Mouse (Mus musculus) cerebral cortex, adult 2 months (tissue): ENCODE measurements around the gene Inpp5d.

Experiments
- WGBS: fragments of 180-500 bp; shearing (Covaris S2); methylation state at CpG from one replicate; pipeline ENCODE4 v1.1.7; 2018; 5-methylcytosine and 5-hydroxymethylcytosine counted together

Gene Inpp5d

DNA sequence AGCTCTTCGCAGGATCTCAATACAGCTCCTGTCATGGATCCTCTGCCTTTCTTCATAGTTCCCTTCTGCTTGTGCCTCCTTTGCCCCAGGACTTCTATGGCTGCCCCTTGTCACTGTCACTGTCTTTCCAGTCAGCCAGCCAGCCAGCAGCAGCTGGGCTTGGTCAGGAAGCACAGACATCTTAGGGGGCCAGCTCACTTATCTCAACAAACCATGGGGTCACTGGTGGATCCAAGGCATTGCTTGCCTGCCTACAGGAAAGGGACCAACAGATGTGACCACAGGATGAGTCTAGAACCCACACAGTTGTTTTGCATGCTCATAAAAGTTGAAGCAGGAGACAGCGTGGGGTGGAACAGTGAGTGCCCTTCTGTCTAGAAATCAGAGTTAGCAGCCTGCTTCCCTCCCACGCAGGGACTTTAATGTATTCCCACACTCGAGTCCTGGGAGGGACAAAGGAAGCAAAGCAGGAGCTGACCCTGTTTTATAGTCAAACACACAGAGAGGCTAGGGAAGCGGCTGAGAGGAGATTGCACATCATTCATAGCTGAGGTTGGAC lies 79.9 kb downstream of the Inpp5d start:
- 51% methylated on average over 5 of the region's 5 CpGs for WGBS

- WGBS = 58% methylated on average over 2 of the region's 2 CpGs
Measured at GRCm38 (mm10) chr1:87704230-87704629, 84.1 kb downstream of the Inpp5d start.

DNA sequence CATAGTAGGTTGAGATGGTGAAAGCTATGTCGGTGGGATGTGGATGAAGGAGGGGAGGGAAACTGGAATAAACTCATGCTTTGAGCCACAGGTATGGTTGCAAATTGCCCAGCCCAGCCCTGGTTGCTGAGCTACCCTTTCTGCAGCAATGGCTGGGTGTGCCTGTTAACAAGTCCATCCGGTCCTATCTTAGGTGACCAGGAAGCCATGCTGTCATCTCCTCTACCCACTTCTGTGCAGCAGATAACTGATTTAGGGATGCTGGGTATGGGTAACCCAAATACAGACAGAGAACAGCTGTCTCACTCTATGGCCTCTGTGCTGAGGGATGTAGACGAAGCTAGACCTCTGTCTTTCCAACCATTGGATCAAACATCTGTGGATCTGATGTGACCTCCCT lies 86.2 kb downstream of the Inpp5d start:
- 95% methylated on average over 3 of the region's 3 CpGs for WGBS

GRCm38 (mm10) chr1:87709020-87709419 lies 88.9 kb downstream of the Inpp5d start:
- WGBS = 18% methylated on average over 6 of the region's 6 CpGs

DNA sequence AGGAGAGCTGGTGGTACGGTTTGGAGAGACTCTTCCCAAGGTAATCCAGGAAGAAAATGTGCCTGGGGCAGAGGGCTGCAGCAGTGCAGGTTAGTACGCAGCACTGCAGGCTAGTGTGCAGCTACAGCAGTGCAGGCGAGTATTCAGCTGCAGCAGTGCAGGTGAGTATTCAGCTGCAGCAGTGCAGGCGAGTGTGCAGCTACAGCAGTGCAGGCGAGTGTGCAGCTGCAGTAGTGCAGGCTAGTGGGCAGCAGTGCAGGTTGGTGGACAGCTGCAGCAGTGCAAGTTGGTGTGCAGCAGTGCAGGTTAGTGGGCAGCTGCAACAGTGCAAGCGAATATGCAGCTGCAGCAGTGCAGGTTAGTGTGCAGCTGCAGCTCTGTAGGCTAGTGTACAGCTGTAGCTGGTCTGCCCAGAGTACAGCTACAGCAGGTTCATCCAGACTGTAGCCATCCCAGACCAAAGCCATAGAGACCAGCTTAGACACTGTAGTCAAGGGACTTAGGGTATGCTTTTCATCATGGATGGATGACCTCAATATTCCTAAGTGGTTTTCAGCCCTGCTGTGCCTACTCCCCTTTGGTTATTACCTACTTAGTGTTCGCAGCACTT lies 89.7 kb downstream of the Inpp5d start:
- 61% methylated on average over 7 of the region's 7 CpGs for WGBS

DNA sequence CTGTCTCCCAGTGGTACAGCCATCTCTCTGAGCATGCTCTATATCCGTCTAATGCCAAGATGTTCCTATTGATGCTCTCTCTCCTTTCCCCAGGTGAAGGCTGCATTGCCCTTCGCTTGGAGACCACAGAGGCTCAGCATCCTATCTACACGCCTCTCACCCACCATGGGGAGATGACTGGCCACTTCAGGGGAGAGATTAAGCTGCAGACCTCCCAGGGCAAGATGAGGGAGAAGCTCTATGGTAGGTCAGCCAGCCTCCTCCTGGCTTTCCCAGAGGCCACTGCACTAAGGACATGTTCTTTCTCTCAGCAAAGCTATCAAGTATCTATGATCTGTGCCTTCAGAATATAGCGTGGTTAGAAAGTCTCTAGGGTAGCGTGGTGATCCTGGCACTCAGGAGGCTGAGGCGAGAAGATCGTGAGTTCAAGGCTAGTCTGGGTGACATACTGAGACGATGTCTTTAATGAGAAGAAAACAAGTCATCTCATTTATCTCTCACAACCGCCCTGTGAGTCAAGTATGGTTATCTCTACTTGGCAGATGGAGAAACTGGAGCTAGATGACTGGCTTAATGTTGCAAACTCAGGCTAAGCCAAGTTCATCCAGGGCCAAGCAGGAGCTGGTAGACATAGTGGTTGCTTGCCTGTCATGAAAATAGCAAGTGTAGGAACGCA lies 92.0 kb downstream of the Inpp5d start:
- 77% methylated on average over 10 of the region's 10 CpGs for WGBS

DNA sequence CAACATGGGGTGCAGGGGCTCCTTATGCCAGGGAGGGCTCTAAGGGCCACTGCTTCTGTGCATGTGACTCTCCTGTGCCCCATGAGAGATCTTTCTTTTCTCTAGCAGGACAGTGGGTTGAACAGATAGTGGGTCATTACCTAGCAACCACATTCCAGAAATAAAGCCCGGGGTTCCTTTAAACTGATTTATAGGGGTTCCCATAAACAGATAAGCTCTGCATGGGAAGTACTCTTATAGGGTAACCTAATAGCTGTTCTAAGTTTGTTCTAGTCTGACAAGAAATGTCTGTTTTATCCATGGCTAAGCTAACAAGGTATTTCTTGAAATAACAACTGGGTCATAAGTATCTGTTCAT lies 92.5 kb downstream of the Inpp5d start:
- 80% methylated on average over 1 of the region's 1 CpGs for WGBS

DNA sequence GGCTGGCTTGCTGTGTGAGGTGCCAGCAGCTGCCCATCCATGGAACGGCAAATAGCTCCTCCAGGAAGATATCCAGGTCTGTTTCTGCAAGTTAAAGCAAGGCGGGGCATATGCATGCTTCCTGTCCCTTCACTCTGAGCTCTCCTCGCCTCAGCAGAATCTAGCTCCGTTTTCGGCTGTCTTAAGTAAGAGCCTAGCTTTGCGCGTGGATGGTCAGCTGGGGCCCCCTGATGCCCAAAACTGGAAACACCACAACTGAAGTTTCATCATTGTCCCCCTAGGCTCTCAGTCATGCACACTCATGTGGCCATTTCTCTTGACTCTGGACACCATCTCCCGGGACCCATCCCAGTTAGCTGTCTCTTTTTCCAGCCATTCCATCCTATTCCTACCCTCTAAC lies 101.3 kb downstream of the Inpp5d start:
- 16% methylated on average over 8 of the region's 8 CpGs for WGBS

DNA sequence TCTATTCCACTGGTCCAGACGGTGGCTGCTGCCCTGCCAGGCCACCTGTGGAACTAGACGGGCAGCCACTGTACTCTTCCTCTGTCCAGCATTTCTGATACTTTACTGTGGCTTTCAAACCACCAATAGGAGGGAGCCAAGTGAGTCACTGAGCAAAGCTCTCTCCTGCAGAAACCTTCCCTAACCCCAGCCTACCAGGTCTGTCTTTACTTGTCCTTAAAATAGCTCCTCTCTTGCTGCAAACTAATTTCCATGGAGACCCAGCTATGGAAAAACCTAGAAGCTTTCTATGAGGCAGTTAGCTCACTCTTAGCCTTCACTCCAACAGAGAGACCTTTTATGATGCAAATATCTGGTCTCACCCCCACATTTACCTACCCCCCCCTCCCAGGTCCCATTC lies 102.0 kb downstream of the Inpp5d start:
- WGBS = 27% methylated on average over 2 of the region's 2 CpGs

- 68% methylated on average over 4 of the region's 4 CpGs for WGBS
Measured at GRCm38 (mm10) chr1:87723351-87723750, 103.2 kb downstream of the Inpp5d start.

DNA sequence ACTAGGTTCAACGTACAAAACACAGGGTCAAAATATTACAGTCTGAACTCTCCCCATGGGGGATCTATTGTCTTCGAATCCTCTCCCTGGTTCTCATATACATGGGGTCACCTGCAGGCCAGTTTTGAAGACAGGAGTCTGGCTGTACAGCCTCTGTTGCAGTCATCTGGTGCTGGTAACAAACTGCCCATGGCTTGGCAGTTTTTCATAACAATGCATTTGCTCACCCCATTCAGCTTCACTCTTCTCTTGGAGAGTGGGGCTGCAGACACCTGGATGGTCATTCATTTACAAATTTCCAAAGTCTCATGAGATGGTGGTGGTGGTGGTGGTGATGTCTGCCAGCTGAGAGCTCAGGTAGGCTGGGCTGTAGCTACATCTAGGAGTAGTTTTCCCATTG lies 109.0 kb downstream of the Inpp5d start:
- WGBS = 82% methylated on average over 2 of the region's 2 CpGs

GRCm38 (mm10) chr1:87729850-87730249 lies 109.7 kb downstream of the Inpp5d start:
- 49% methylated on average over 6 of the region's 6 CpGs for WGBS

- WGBS = 60% methylated on average over 7 of the region's 7 CpGs
Measured at GRCm38 (mm10) chr1:87730271-87730670, 110.2 kb downstream of the Inpp5d start.

DNA sequence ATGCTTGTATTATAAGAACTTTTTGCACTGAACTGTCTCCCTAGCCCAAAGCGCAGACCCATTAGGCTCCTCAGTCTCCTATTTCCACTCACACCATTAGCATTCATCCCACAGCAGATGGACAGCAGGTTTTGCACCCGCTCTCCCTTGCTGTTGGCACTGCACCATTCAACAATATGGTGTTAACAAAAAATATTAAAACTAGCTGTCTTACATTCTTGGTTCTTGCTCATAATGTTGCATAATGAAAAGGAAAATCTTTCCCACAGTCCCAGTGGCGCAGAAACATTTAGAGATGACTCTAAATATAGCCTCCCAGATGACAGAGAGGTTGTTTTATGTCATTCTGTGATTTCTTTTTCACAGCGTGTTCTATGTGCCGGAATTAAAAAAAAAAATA lies 113.1 kb downstream of the Inpp5d start:
- WGBS = 37% methylated on average over 5 of the region's 5 CpGs

DNA sequence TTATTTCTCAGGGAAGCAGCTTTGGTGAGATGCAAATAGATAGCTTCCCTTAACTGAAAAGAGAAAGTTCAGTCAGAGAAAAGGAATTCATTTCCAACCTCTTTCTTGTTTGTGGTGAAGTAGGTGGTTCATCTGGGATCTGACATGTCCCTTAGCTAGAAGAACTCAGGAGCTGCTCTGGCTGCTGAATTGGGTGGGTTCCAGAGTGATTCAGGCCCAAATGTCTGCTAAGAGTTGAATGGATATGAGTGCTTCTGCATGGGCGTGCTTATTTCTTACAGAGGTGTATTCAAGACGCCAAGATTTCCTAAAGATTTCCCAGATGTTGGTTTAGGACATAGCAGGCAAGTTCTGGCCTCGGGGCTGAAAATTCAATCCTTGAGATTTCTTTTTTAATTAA lies 114.0 kb downstream of the Inpp5d start:
- WGBS = 44% methylated on average over 3 of the region's 3 CpGs

- 35% methylated on average over 6 of the region's 6 CpGs for WGBS
Measured at GRCm38 (mm10) chr1:87740584-87741290, 120.6 kb downstream of the Inpp5d start.

GRCm38 (mm10) chr1:87755641-87756470 lies 135.7 kb downstream of the Inpp5d start, which contains the start of gene Atg16l1:
Gene Atg16l1 (plus strand): TSS chr1:87755870.
- WGBS = under 1% methylated on average over 79 of the region's 79 CpGs

- 91% methylated on average over 3 of the region's 3 CpGs for WGBS
Measured at GRCm38 (mm10) chr1:87763821-87764220, 143.7 kb downstream of the Inpp5d start.

- WGBS = 85% methylated on average over 2 of the region's 2 CpGs
Measured at GRCm38 (mm10) chr1:87765741-87766140, 145.6 kb downstream of the Inpp5d start.

DNA sequence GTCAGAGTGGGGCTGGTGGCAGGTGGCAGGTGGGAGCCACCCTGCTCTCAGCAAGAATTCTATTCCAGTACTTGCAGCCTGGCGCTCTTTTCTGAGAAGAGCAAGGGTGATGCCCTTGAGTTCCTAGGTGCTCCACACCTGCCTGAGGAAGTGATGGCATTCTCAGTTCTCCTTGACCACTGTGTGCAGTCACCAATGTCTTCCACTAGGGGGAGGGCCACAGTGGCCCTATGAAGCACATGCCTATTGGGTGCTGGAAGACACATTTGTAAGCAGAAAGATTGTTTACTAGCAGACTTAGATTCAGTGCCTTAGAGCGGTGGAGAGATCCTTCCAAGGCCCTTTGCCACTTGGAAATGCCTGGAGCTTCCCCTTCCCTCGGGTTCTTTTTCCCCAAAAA lies 146.1 kb downstream of the Inpp5d start:
- 87% methylated on average over 3 of the region's 3 CpGs for WGBS

DNA sequence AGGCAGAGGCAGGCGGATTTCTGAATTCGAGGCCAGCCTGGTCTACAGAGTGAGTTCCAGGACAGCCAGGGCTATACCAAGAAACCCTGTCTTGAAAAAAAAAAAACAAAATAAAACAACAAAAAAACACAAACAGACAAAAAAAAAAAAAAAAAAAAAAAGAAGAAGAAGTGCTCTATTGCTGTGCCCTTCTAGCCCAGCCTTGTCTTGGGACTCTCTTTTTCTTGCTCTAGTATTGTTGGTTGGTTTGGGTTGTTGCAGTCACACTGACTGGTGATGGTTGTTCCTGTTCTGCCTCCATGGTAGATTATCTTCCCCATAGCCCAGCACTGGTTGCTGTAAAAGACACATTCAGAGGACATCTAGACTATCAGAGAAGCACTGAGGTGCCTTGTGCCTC lies 149.2 kb downstream of the Inpp5d start:
- WGBS = 100% methylated on average over 2 of the region's 2 CpGs
